Mouse (Mus musculus) hindbrain, embryonic 14.5 days (tissue): Measurements from ENCODE around the gene Abcf3. TPM values are rescaled to one million over a fixed set of nuclear protein-coding genes. Genes with fewer than 3 reads are reported as not detected.

Source experiments
- ATAC-seq: fragments of 200-750 bp; cut with Nextera tagmentation; 2 replicates; pipeline ENCODE4 v1.8.0; 2017; ENCODE audit warnings: moderate number of reproducible peaks, mild to moderate bottlenecking, moderate TSS enrichment, moderate library complexity; ENCODE audit not compliant: low FRiP score
- DNase-seq: peaks from one replicate; pipeline ENCODE4 v3.0.0-alpha.2; 2015; ENCODE audit warnings: low spot score
- H3K27ac ChIP-seq: fragments of 300-500 bp; sonication (generic); 2 replicates; pipeline ENCODE4 v1.5.1; 2014; ENCODE audit warnings: mild to moderate bottlenecking, moderate library complexity
- H3K27me3 ChIP-seq: fragments of 300-500 bp; sonication (generic); 2 replicates; pipeline ENCODE4 v1.6.1; 2014; ENCODE audit warnings: mild to moderate bottlenecking, low read length, mixed read lengths; ENCODE audit not compliant: control insufficient read depth, insufficient read depth
- H3K36me3 ChIP-seq: fragments of 300-500 bp; sonication (generic); replicated peaks from 2 replicates; pipeline ENCODE4 v1.6.1; 2014; ENCODE audit not compliant: control insufficient read depth, insufficient read depth
- H3K4me1 ChIP-seq: fragments of 300-500 bp; sonication (generic); replicated peaks from 2 replicates; pipeline ENCODE4 v1.6.1; 2014; ENCODE audit warnings: antibody characterized with exemption, low read length, mixed read lengths; ENCODE audit not compliant: control insufficient read depth, insufficient read depth
- H3K4me2 ChIP-seq: fragments of 300-500 bp; sonication (generic); replicated peaks from 2 replicates; pipeline ENCODE4 v1.6.1; 2014; ENCODE audit warnings: mild to moderate bottlenecking, moderate library complexity
- H3K4me3 ChIP-seq: fragments of 300-500 bp; sonication (generic); replicated peaks from 2 replicates; pipeline ENCODE4 v1.5.1; 2014; ENCODE audit warnings: mild to moderate bottlenecking, low read length
- H3K9ac ChIP-seq: fragments of 300-500 bp; sonication (generic); 2 replicates; pipeline ENCODE4 v1.6.1; 2014
- H3K9me3 ChIP-seq: fragments of 300-500 bp; sonication (generic); 2 replicates; pipeline ENCODE4 v1.6.1; 2016; ENCODE audit warnings: low read length; ENCODE audit not compliant: control insufficient read depth
- WGBS: fragments of 180-500 bp; shearing (Covaris S2); extraction: QIAGEN DNeasy Blood & Tissue Kit; methylation state at CpG from one replicate; pipeline ENCODE4 v1.1.7; 2014; 5-methylcytosine and 5-hydroxymethylcytosine counted together
- polyA plus RNA-seq: library from polyadenylated mRNA; unstranded; fragments of >200 nt; fragmentation: Nextera tagmentation; extraction: Ambion mirVana; gene quantifications from 2 replicates; pipeline ENCODE4 v1.2.1, GENCODE M21; 2014

The Abcf3 gene
- polyA plus RNA-seq, 1 experiment from 2014 or later, result 77.5 TPM

GRCm38 (mm10) chr16:20517701-20518374 lies 30.5 kb upstream of the Abcf3 start:
- DNase-seq, result no peak
- Histone ChIP-seq H3K9me3 (no peaks in the 10 kb centered on the region), H3K9ac (peak overlapping the region; percentile 99), H3K4me3 (peak overlapping the region; percentile 94), H3K4me1 (peaks cover 27% of the 10 kb centered on the region; the same call in 1 of the 2 replicates), H3K27ac (peak overlapping the region; percentile 89), H3K4me2 (peak overlapping the region; percentile 92), H3K27me3 (no peaks in the 10 kb centered on the region), H3K36me3 (peaks cover 21% of the 10 kb centered on the region)
- ATAC-seq, result peak; percentile 58; the same call in 1 of the 2 replicates
- WGBS, result under 1% methylated on average over 6 of the region's 6 CpGs

GRCm38 (mm10) chr16:20523886-20524285 lies 24.5 kb upstream of the Abcf3 start:
- no peaks in the 10 kb centered on the region for H3K27me3 ChIP-seq
- WGBS, result 84% methylated on average over 10 of the region's 10 CpGs
- ATAC-seq (no peak), DNase-seq (no peak)
- H3K4me2 ChIP-seq, result no peak overlapping the region
- H3K27ac ChIP-seq, result no peak overlapping the region
- peaks cover 81% of the 10 kb centered on the region for H3K36me3 ChIP-seq
- no peak overlapping the region for H3K4me3 ChIP-seq
- peaks cover 10% of the 10 kb centered on the region; the same call in 1 of the 2 replicates for H3K4me1 ChIP-seq
- H3K9ac ChIP-seq, result no peak overlapping the region
- no peaks in the 10 kb centered on the region for H3K9me3 ChIP-seq

- H3K4me2 ChIP-seq, result no peak overlapping the region
- H3K4me3 ChIP-seq, result no peak overlapping the region
- ATAC-seq (no peak), DNase-seq (no peak)
- 94% methylated on average over 5 of the region's 5 CpGs for WGBS
- no peak overlapping the region for H3K27ac ChIP-seq
- peaks cover 99% of the 10 kb centered on the region for H3K36me3 ChIP-seq
- no peaks in the 10 kb centered on the region for H3K4me1 ChIP-seq
- no peak overlapping the region for H3K9ac ChIP-seq
- H3K27me3 ChIP-seq, result no peaks in the 10 kb centered on the region
- no peaks in the 10 kb centered on the region for H3K9me3 ChIP-seq
Observed at GRCm38 (mm10) chr16:20528779-20529178, 19.6 kb upstream of the Abcf3 start.

GRCm38 (mm10) chr16:20529375-20529774 lies 19.0 kb upstream of the Abcf3 start:
- 50% methylated on average over 1 of the region's 1 CpGs for WGBS
- Histone ChIP-seq H3K4me2 (no peak overlapping the region), H3K27me3 (no peaks in the 10 kb centered on the region), H3K9ac (no peak overlapping the region), H3K27ac (no peak overlapping the region), H3K36me3 (peaks cover 93% of the 10 kb centered on the region), H3K4me1 (no peaks in the 10 kb centered on the region), H3K9me3 (no peaks in the 10 kb centered on the region), H3K4me3 (no peak overlapping the region)
- ATAC-seq (no peak), DNase-seq (no peak)

GRCm38 (mm10) chr16:20530941-20531340 lies 17.4 kb upstream of the Abcf3 start:
- no peak overlapping the region for H3K4me2 ChIP-seq
- WGBS, result 98% methylated on average over 20 of the region's 20 CpGs
- H3K9ac ChIP-seq, result no peak overlapping the region
- no peaks in the 10 kb centered on the region for H3K27me3 ChIP-seq
- no peaks in the 10 kb centered on the region for H3K4me1 ChIP-seq
- peaks cover 77% of the 10 kb centered on the region for H3K36me3 ChIP-seq
- H3K4me3 ChIP-seq, result no peak overlapping the region
- no peak overlapping the region for H3K27ac ChIP-seq
- no peaks in the 10 kb centered on the region for H3K9me3 ChIP-seq
- ATAC-seq (no peak), DNase-seq (no peak)

GRCm38 (mm10) chr16:20534617-20535295 lies 13.6 kb upstream of the Abcf3 start:
- WGBS, result 51% methylated on average over 10 of the region's 10 CpGs
- 0 out of 2 replicates have a peak overlapping the region, but pooled peaks have one; percentile 16 for H3K4me2 ChIP-seq
- H3K4me1 ChIP-seq, result peaks cover 27% of the 10 kb centered on the region
- H3K4me3 ChIP-seq, result no peak overlapping the region; the same call in 1 of the 2 replicates
- DNase-seq, result no peak
- H3K9me3 ChIP-seq, result no peaks in the 10 kb centered on the region
- no peaks in the 10 kb centered on the region for H3K27me3 ChIP-seq
- peaks cover 61% of the 10 kb centered on the region for H3K36me3 ChIP-seq
- no peak for ATAC-seq
- H3K27ac ChIP-seq, result no peak overlapping the region
- no peak overlapping the region for H3K9ac ChIP-seq

- Histone ChIP-seq H3K4me2 (peak within 1 kb of the TSS; percentile 88), H3K27me3 (no peaks in the 10 kb centered on the region), H3K9me3 (no peaks in the 10 kb centered on the region), H3K36me3 (peaks cover 61% of the 10 kb centered on the region), H3K4me3 (peak within 1 kb of the TSS; percentile 88), H3K27ac (peak within 1 kb of the TSS; percentile 87), H3K4me1 (peaks cover 27% of the 10 kb centered on the region), H3K9ac (peak within 1 kb of the TSS; percentile 96)
- ATAC-seq (peak; percentile 96), DNase-seq (peak; percentile 97)
- WGBS, result 0% methylated on average over 48 of the region's 52 CpGs
Observed at GRCm38 (mm10) chr16:20535296-20536080, 12.9 kb upstream of the Abcf3 start, which contains the start of gene Ap2m1. Gene Ap2m1 (plus strand): TSS chr16:20535478.

- WGBS, result 36% methylated on average over 9 of the region's 9 CpGs
- no peaks in the 10 kb centered on the region for H3K27me3 ChIP-seq
- H3K9ac ChIP-seq, result peak overlapping the region; percentile 96
- no peak for ATAC-seq
- peaks cover 27% of the 10 kb centered on the region for H3K4me1 ChIP-seq
- peak overlapping the region; percentile 88 for H3K4me2 ChIP-seq
- DNase-seq, result no peak
- H3K9me3 ChIP-seq, result no peaks in the 10 kb centered on the region
- peaks cover 61% of the 10 kb centered on the region for H3K36me3 ChIP-seq
- peak overlapping the region; percentile 88 for H3K4me3 ChIP-seq
- H3K27ac ChIP-seq, result peak overlapping the region; percentile 87
Observed at GRCm38 (mm10) chr16:20536081-20536665, 12.2 kb upstream of the Abcf3 start.
